Mouse (Mus musculus) forebrain, embryonic 10.5 days (tissue): Measurements from ENCODE around the gene Flnb. TPM values are rescaled to one million over a fixed set of nuclear protein-coding genes. Genes with fewer than 3 reads are reported as not detected.
A peak's percentile ranks its signal among the peaks of the same experiment; 100 is the strongest.

Source experiments
- DNase-seq: peaks from one replicate; pipeline ENCODE4 v3.0.0-alpha.2; 2017; ENCODE audit warnings: low spot score; ENCODE audit errors: extremely low spot score
- H3K27ac ChIP-seq: fragments of 300-500 bp; sonication (generic); 2 replicates; pipeline ENCODE4 v1.5.1; 2016; ENCODE audit warnings: mild to moderate bottlenecking
- H3K27me3 ChIP-seq: fragments of 300-500 bp; sonication (generic); 2 replicates; pipeline ENCODE4 v1.6.1; 2016; ENCODE audit warnings: mild to moderate bottlenecking; ENCODE audit not compliant: poor library complexity, severe bottlenecking
- H3K36me3 ChIP-seq: fragments of 300-500 bp; sonication (generic); replicated peaks from 2 replicates; pipeline ENCODE4 v1.6.1; 2016; ENCODE audit warnings: mild to moderate bottlenecking, moderate library complexity
- H3K4me1 ChIP-seq: fragments of 300-500 bp; sonication (generic); 2 replicates; pipeline ENCODE4 v1.6.1; 2016
- H3K4me3 ChIP-seq: fragments of 300-500 bp; sonication (generic); 2 replicates; pipeline ENCODE4 v1.5.1; 2016; ENCODE audit warnings: mild to moderate bottlenecking, moderate library complexity
- H3K9me3 ChIP-seq: fragments of 300-500 bp; sonication (generic); 2 replicates; pipeline ENCODE4 v1.6.1; 2016; ENCODE audit warnings: mild to moderate bottlenecking, moderate library complexity
- WGBS: fragments of 180-500 bp; shearing (Covaris S2); methylation state at CpG from one replicate; pipeline ENCODE4 v1.1.7; 2016; 5-methylcytosine and 5-hydroxymethylcytosine counted together
- polyA plus RNA-seq: library from polyadenylated mRNA; unstranded; fragments of >200 nt; fragmentation: Nextera tagmentation; extraction: Ambion mirVana; gene quantifications from 2 replicates; pipeline ENCODE4 v1.2.1, GENCODE M21; 2016

Gene Flnb
- polyA plus RNA-seq, 1 experiment from 2014 or later = 22.9 TPM

DNA sequence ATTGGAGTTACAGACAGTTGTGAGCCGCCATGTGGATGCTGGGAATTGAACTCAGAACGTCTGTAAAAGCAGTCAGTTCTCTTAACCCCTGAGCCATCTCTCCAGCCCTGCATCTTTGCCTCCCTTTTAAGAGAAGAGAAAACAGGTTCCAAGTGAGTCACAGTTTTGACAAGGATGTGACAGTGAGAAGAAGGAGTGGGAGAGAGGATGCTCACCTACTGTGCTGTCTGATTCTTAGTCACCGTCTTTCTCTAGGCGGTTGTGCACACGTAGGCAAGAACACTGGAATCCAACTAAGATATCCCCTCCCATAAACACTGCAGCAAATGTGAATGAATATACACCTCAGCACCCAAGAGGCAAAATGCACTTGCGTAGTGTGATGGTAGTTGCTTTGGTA is 157.4 kb downstream of the Flnb start:
- no peaks in the 10 kb centered on the region for H3K27me3 ChIP-seq
- no peak overlapping the region for H3K27ac ChIP-seq
- no peaks in the 10 kb centered on the region for H3K36me3 ChIP-seq
- no peak for DNase-seq
- no peaks in the 10 kb centered on the region for H3K4me1 ChIP-seq
- H3K9me3 ChIP-seq = no peaks in the 10 kb centered on the region
- H3K4me3 ChIP-seq = no peak overlapping the region
- WGBS = 85% methylated on average over 6 of the region's 6 CpGs

DNA sequence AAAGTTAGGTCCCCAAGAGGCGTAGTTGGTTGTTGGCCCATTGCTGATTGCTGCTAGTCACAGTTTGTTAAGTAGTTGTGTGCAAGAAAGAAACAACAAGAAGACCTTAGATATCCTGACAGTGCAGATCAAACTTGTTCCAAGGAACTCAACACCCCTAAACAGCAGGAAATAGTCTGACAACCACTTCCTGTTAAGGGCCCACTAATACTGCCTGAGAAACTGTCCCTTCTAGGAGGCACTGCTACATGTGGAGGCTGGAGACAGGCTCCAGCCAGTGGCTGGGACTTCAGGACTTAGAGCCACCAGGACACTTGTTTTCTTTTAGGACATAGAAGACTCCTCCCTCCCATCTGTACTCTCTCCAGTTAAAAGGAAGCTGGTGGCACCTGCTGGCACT is 159.7 kb downstream of the Flnb start:
- 88% methylated on average over 1 of the region's 1 CpGs for WGBS
- Histone ChIP-seq H3K4me1 (no peaks in the 10 kb centered on the region), H3K4me3 (no peak overlapping the region), H3K36me3 (no peaks in the 10 kb centered on the region), H3K9me3 (no peaks in the 10 kb centered on the region), H3K27me3 (no peaks in the 10 kb centered on the region), H3K27ac (no peak overlapping the region)
- no peak for DNase-seq

DNA sequence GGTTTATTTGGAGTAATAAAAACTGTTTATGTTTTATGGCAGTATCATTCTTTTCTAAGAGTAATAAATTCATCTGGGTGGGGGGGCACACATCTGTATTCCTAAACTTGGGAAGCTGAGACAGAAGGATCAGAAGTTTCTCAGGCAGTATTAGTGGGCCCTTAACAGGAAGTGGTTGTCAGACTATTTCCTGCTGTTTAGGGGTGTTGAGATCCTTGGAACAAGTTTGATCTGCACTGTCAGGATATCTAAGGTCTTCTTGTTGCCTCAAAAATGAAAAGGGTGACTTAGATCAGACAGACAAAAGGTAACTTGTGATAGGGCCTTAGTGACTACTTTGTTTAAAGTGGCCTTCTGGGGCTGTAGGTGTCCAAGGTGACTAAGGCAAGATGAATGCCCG is 160.4 kb downstream of the Flnb start:
- no peak overlapping the region for H3K27ac ChIP-seq

DNA sequence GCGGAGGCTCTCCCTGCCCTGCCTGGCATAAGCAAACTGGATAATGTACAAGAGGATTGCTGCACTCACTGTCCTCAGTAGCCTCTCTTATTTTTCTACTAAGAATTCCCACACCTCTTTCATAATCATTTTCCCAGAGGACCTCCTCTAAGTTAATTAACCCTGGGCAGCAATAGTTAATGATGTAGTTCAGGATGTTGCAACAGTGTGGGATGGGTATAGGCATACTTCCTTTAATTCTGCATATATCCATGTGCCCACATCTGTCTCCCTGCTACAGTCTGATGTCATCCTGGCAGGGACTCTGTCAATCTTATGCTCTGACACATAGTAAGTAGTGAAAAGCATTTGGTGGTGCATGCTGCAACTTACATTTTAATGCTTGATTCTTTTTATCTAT is 163.5 kb downstream of the Flnb start:
- WGBS = 100% methylated on average over 1 of the region's 1 CpGs
- no peaks in the 10 kb centered on the region for H3K27me3 ChIP-seq
- no peak overlapping the region for H3K4me3 ChIP-seq
- DNase-seq = no peak
- H3K4me1 ChIP-seq = no peaks in the 10 kb centered on the region
- no peak overlapping the region for H3K27ac ChIP-seq
- no peaks in the 10 kb centered on the region for H3K9me3 ChIP-seq
- no peaks in the 10 kb centered on the region for H3K36me3 ChIP-seq

More for the DNA sequence above, 160.4 kb downstream of the Flnb start:
- 89% methylated on average over 1 of the region's 1 CpGs for WGBS
- no peaks in the 10 kb centered on the region for H3K9me3 ChIP-seq
- no peaks in the 10 kb centered on the region for H3K36me3 ChIP-seq
- no peak for DNase-seq
- no peak overlapping the region for H3K4me3 ChIP-seq
- no peaks in the 10 kb centered on the region for H3K27me3 ChIP-seq
- H3K4me1 ChIP-seq = no peaks in the 10 kb centered on the region

GRCm38 (mm10) chr14:7986913-7987312 is 169.2 kb downstream of the Flnb start:
- Histone ChIP-seq H3K4me1 (peaks cover 7% of the 10 kb centered on the region), H3K27me3 (no peaks in the 10 kb centered on the region), H3K27ac (no peak overlapping the region), H3K9me3 (no peaks in the 10 kb centered on the region), H3K4me3 (no peak overlapping the region), H3K36me3 (no peaks in the 10 kb centered on the region)
- no peak for DNase-seq
- 93% methylated on average over 6 of the region's 6 CpGs for WGBS

GRCm38 (mm10) chr14:7989371-7989770 is 171.6 kb downstream of the Flnb start:
- Histone ChIP-seq H3K4me1 (peaks cover 7% of the 10 kb centered on the region), H3K27ac (no peak overlapping the region), H3K9me3 (no peaks in the 10 kb centered on the region), H3K27me3 (no peaks in the 10 kb centered on the region), H3K4me3 (no peak overlapping the region), H3K36me3 (no peaks in the 10 kb centered on the region)
- no peak for DNase-seq
- 66% methylated on average over 1 of the region's 1 CpGs for WGBS

GRCm38 (mm10) chr14:7989961-7990360 is 172.2 kb downstream of the Flnb start:
- Histone ChIP-seq H3K4me3 (no peak overlapping the region), H3K9me3 (no peaks in the 10 kb centered on the region), H3K4me1 (peaks cover 7% of the 10 kb centered on the region), H3K36me3 (no peaks in the 10 kb centered on the region), H3K27ac (no peak overlapping the region), H3K27me3 (no peaks in the 10 kb centered on the region)
- 83% methylated on average over 3 of the region's 3 CpGs for WGBS
- no peak for DNase-seq

DNA sequence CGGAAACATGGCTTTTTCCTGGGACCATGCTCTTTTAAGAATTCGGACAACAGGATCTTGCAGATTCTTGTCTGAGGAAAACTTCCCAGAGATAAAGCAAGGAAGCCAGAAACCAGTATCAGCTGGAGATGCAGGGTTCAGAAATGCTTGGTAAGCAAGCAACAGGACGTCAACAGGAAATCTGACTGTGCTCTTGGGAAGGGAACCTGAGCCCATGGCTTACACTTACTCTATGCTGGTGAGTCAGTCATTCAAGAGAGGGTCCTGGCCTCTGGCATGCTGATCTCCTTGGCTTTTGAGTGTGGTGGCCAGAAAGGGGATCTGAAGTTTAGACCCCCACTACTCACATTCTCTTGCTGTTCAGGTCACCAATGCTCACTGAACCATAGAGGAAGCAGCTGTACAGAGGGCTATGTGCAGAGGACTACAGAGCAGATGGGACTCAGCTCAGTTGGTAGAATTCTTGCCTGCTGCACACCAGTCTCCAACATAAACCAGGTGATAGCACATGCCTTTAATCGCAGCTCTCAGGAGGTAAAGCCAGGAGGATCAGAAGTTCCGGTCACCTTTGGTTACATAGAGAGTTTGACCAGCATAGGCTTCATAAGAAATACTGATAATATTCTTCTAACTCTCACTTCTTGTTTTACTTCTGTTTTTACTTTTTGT is 173.5 kb downstream of the Flnb start:
- DNase-seq = no peak
- Histone ChIP-seq H3K36me3 (no peaks in the 10 kb centered on the region), H3K4me3 (no peak overlapping the region), H3K27me3 (no peaks in the 10 kb centered on the region), H3K9me3 (no peaks in the 10 kb centered on the region), H3K4me1 (peaks cover 7% of the 10 kb centered on the region), H3K27ac (no peak overlapping the region)
- 86% methylated on average over 5 of the region's 5 CpGs for WGBS

GRCm38 (mm10) chr14:7992158-7992557 is 174.4 kb downstream of the Flnb start:
- H3K27ac ChIP-seq = no peak overlapping the region

GRCm38 (mm10) chr14:7994271-7994767 is 176.6 kb downstream of the Flnb start, which contains the start of gene Dnase1l3:
TSS of gene Dnase1l3 (minus strand) at chr14:7994573.
- Histone ChIP-seq H3K4me1 (peaks cover 11% of the 10 kb centered on the region), H3K27ac (no peak within 1 kb of the TSS), H3K4me3 (no peak within 1 kb of the TSS), H3K36me3 (no peaks in the 10 kb centered on the region), H3K9me3 (no peaks in the 10 kb centered on the region), H3K27me3 (peaks cover 8% of the 10 kb centered on the region)
- DNase-seq = no peak
- WGBS = 73% methylated on average over 8 of the region's 8 CpGs

More at GRCm38 (mm10) chr14:7992158-7992557, 174.4 kb downstream of the Flnb start:
- DNase-seq = no peak
- Histone ChIP-seq H3K9me3 (no peaks in the 10 kb centered on the region), H3K4me1 (peaks cover 9% of the 10 kb centered on the region), H3K4me3 (no peak overlapping the region), H3K36me3 (no peaks in the 10 kb centered on the region), H3K27me3 (no peaks in the 10 kb centered on the region)
- 82% methylated on average over 6 of the region's 6 CpGs for WGBS

- Histone ChIP-seq H3K4me3 (peak overlapping the region; percentile 42), H3K9me3 (no peaks in the 10 kb centered on the region), H3K27me3 (peaks cover 38% of the 10 kb centered on the region), H3K27ac (peak overlapping the region; percentile 72; the same call in 1 of the 2 replicates), H3K36me3 (no peaks in the 10 kb centered on the region), H3K4me1 (peaks cover 12% of the 10 kb centered on the region)
- 3% methylated on average over 15 of the region's 15 CpGs for WGBS
- DNase-seq = peak; percentile 88
Measured at GRCm38 (mm10) chr14:7997255-7997696, 179.5 kb downstream of the Flnb start.

- peaks cover 49% of the 10 kb centered on the region for H3K27me3 ChIP-seq
- H3K4me3 ChIP-seq = no peak overlapping the region
- H3K36me3 ChIP-seq = no peaks in the 10 kb centered on the region
- 83% methylated on average over 3 of the region's 3 CpGs for WGBS
- H3K4me1 ChIP-seq = peaks cover 29% of the 10 kb centered on the region
- no peak for DNase-seq
- no peak overlapping the region for H3K27ac ChIP-seq
- H3K9me3 ChIP-seq = no peaks in the 10 kb centered on the region
Measured at GRCm38 (mm10) chr14:7999030-7999429, 181.3 kb downstream of the Flnb start.

DNA sequence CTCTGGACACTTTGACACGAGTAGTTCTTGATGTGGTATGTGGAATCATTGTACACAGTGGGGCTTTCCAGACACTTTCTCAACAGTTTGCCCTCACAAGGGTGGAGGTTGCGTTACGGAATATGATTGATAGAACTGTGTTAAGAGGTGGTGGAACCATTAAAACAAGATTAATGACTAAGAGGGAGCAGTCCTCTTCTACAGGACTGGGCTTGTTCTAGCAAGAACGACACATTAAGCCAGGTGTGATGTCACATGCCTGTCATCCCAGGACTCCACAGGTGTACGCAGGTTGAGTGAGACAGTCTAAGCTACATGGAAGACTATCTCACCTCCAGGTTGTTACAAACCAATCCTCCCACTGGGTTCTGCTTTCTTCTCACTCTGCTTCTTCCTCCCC is 181.7 kb downstream of the Flnb start:
- WGBS = 85% methylated on average over 5 of the region's 5 CpGs

More for the DNA sequence above, 181.7 kb downstream of the Flnb start:
- Histone ChIP-seq H3K27me3 (peaks cover 53% of the 10 kb centered on the region), H3K36me3 (no peaks in the 10 kb centered on the region), H3K4me1 (peaks cover 33% of the 10 kb centered on the region), H3K9me3 (no peaks in the 10 kb centered on the region), H3K27ac (no peak overlapping the region), H3K4me3 (no peak overlapping the region)
- no peak for DNase-seq
